Mouse (Mus musculus) heart, adult 2 months (tissue): Measurements from ENCODE around the gene Tuba3b. TPM values are rescaled to one million over a fixed set of nuclear protein-coding genes. Genes with fewer than 3 reads are reported as not detected.

ENCODE experiments used
- DNase-seq, 2 experiments: peaks; one replicate each; pipeline ENCODE4 v3.0.0; 2021
- H3K27ac ChIP-seq: fragments of 200-600 bp; 2 replicates; pipeline ENCODE4 v1.8.1; 2022
- H3K27me3 ChIP-seq: fragments of 200-500 bp; 2 replicates; pipeline ENCODE4 v1.6.1; 2012; ENCODE audit warnings: mild to moderate bottlenecking, low read length, inconsistent platforms, mixed read lengths; ENCODE audit not compliant: control insufficient read depth, insufficient read depth
- H3K36me3 ChIP-seq: fragments of 200-500 bp; 2 replicates; pipeline ENCODE4 v1.6.1; 2012; ENCODE audit warnings: low read length, inconsistent platforms; ENCODE audit not compliant: control insufficient read depth, insufficient read depth
- H3K4me1 ChIP-seq: fragments of 200-500 bp; 2 replicates; pipeline ENCODE4 v1.6.1; 2011; ENCODE audit warnings: low read length; ENCODE audit not compliant: control insufficient read depth, insufficient read depth
- H3K4me3 ChIP-seq: fragments of 200-600 bp; 2 replicates; pipeline ENCODE4 v1.8.1; 2022
- H3K79me2 ChIP-seq: fragments of 200-500 bp; replicated peaks from 2 replicates; pipeline ENCODE4 v1.6.1; 2012; ENCODE audit warnings: mild to moderate bottlenecking, inconsistent platforms, low read length, moderate library complexity, mixed read lengths; ENCODE audit not compliant: control insufficient read depth, insufficient read depth
- H3K9ac ChIP-seq: fragments of 200-500 bp; 2 replicates; pipeline ENCODE4 v1.6.1; 2012; ENCODE audit warnings: low read depth, mild to moderate bottlenecking, control low read depth, inconsistent platforms, low read length, mixed read lengths
- CTCF ChIP-seq: fragments of 200-600 bp; IDR thresholded peaks from 2 replicates; pipeline ENCODE4 v1.8.1; 2022; ENCODE audit warnings: antibody characterized with exemption, mild to moderate bottlenecking, moderate library complexity
- EP300 ChIP-seq: fragments of 200-500 bp; IDR thresholded peaks from 2 replicates; pipeline ENCODE4 v1.6.1; 2011; ENCODE audit warnings: low read depth, low read length, control low read depth; ENCODE audit not compliant: insufficient read depth
- POLR2A ChIP-seq: fragments of 200-500 bp; IDR thresholded peaks from 2 replicates; pipeline ENCODE4 v1.6.1; 2011; ENCODE audit warnings: mild to moderate bottlenecking, low read depth, low read length, control low read depth; ENCODE audit not compliant: insufficient read depth
- WGBS: fragments of 180-500 bp; shearing (Covaris S2); methylation state at CpG from one replicate; pipeline ENCODE4 v1.1.7; 2018; 5-methylcytosine and 5-hydroxymethylcytosine counted together
- intact Hi-C: fragments of 180-260 bp; cut with DNase I; formaldehyde crosslinking; loops from one replicate; pipeline ENCODE4 v1.15.1; 2025
- polyA plus RNA-seq: library from polyadenylated mRNA; depleted of rRNA; stranded (reverse); fragments of >200 nt; gene quantifications from 2 replicates; pipeline ENCODE4 v1.2.3, GENCODE M21; 2012
- total RNA-seq, 2 experiments: library from RNA; stranded (reverse); gene quantifications; 2 replicates each; pipeline ENCODE4 v1.2.3; 2021

Tuba3b gene
- total and polyA plus RNA-seq, 3 experiments: 0.20 to 0.68 (median 0.31) TPM

DNA sequence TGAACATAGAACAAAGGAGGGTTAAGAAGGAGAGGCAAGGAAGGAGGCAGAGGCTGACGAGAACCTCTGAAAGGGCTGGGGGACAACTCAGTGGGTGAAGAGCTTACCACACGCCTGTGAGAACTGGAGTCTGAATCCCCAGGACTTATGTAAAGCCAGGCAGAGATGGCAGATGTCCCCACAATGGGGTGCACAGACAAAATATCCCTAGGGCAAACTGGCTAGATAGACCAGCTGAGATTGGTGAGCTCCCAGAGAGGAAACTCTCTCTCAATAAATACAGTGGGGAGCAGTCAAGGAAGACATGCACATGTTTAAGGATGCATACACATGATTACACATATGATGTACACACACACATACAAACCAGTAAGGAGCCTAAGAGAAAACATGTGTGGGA is 11.4 kb upstream of the Tuba3b start:
- Histone ChIP-seq H3K27me3 (no peaks in the 10 kb centered on the region), H3K36me3 (no peaks in the 10 kb centered on the region), H3K4me1 (no peaks in the 10 kb centered on the region), H3K79me2 (no peaks in the 10 kb centered on the region), H3K27ac (no peak overlapping the region), H3K4me3 (no peak overlapping the region), H3K9ac (no peak overlapping the region)
- DNase-seq: no peak
- TF ChIP-seq CTCF (no peak), POLR2A (no peak), EP300 (no peak)
- 84% methylated on average over 2 of the region's 2 CpGs for WGBS
- intact Hi-C loops: no loop called here

- WGBS: 36% methylated on average over 4 of the region's 4 CpGs
- H3K36me3 ChIP-seq: no peaks in the 10 kb centered on the region
- DNase-seq: no peak
- H3K27ac ChIP-seq: no peak overlapping the region
- TF ChIP-seq POLR2A (no peak), CTCF (no peak), EP300 (no peak)
- no peak overlapping the region for H3K4me3 ChIP-seq
- no peaks in the 10 kb centered on the region for H3K27me3 ChIP-seq
- H3K9ac ChIP-seq: no peak overlapping the region
- H3K4me1 ChIP-seq: no peaks in the 10 kb centered on the region
- H3K79me2 ChIP-seq: no peaks in the 10 kb centered on the region
- intact Hi-C loops: no loop called here
Measured at GRCm38 (mm10) chr6:145604648-145605047, 10.9 kb upstream of the Tuba3b start.

GRCm38 (mm10) chr6:145605203-145605602 is 10.4 kb upstream of the Tuba3b start:
- Histone ChIP-seq H3K36me3 (no peaks in the 10 kb centered on the region), H3K9ac (no peak overlapping the region), H3K4me1 (no peaks in the 10 kb centered on the region), H3K79me2 (no peaks in the 10 kb centered on the region), H3K27me3 (no peaks in the 10 kb centered on the region), H3K27ac (no peak overlapping the region), H3K4me3 (no peak overlapping the region)
- intact Hi-C loops: no loop called here
- TF ChIP-seq CTCF (no peak), EP300 (no peak), POLR2A (no peak)
- no peak for DNase-seq
- WGBS: 53% methylated on average over 3 of the region's 3 CpGs

- H3K79me2 ChIP-seq: no peaks in the 10 kb centered on the region
- 75% methylated on average over 4 of the region's 4 CpGs for WGBS
- intact Hi-C loops: no loop called here
- no peaks in the 10 kb centered on the region for H3K36me3 ChIP-seq
- H3K27ac ChIP-seq: no peak overlapping the region
- H3K9ac ChIP-seq: no peak overlapping the region
- DNase-seq: no peak
- H3K4me3 ChIP-seq: no peak overlapping the region
- no peaks in the 10 kb centered on the region for H3K4me1 ChIP-seq
- TF ChIP-seq POLR2A (no peak), CTCF (no peak), EP300 (no peak)
- no peaks in the 10 kb centered on the region for H3K27me3 ChIP-seq
Measured at GRCm38 (mm10) chr6:145607746-145608145, 7.8 kb upstream of the Tuba3b start.

- H3K36me3 ChIP-seq: no peaks in the 10 kb centered on the region
- no peak for TF ChIP-seq CTCF
- TF ChIP-seq EP300: no peak
- no peak for TF ChIP-seq POLR2A
- no peak overlapping the region for H3K4me3 ChIP-seq
- no peaks in the 10 kb centered on the region for H3K79me2 ChIP-seq
- no peaks in the 10 kb centered on the region for H3K27me3 ChIP-seq
- WGBS: 82% methylated on average over 5 of the region's 5 CpGs
- no peak overlapping the region for H3K9ac ChIP-seq
- intact Hi-C loops: no loop called here
- no peaks in the 10 kb centered on the region for H3K4me1 ChIP-seq
- H3K27ac ChIP-seq: no peak overlapping the region
- DNase-seq: no peak
Measured at GRCm38 (mm10) chr6:145608693-145609092, 6.9 kb upstream of the Tuba3b start.

GRCm38 (mm10) chr6:145610901-145611300 is 4.7 kb upstream of the Tuba3b start:
- TF ChIP-seq CTCF (no peak), EP300 (no peak), POLR2A (no peak)
- no peaks in the 10 kb centered on the region for H3K36me3 ChIP-seq
- no peak for DNase-seq
- intact Hi-C loops: no loop called here
- H3K27ac ChIP-seq: no peak overlapping the region
- WGBS: 98% methylated on average over 5 of the region's 5 CpGs
- H3K27me3 ChIP-seq: no peaks in the 10 kb centered on the region
- no peaks in the 10 kb centered on the region for H3K4me1 ChIP-seq
- no peaks in the 10 kb centered on the region for H3K79me2 ChIP-seq
- no peak overlapping the region for H3K4me3 ChIP-seq
- no peak overlapping the region for H3K9ac ChIP-seq

- WGBS: 79% methylated on average over 3 of the region's 3 CpGs
- DNase-seq: no peak
- H3K9ac ChIP-seq: no peak overlapping the region
- intact Hi-C loops: no loop called here
- no peak overlapping the region for H3K4me3 ChIP-seq
- TF ChIP-seq EP300 (no peak), POLR2A (no peak), CTCF (no peak)
- H3K27me3 ChIP-seq: no peaks in the 10 kb centered on the region
- no peak overlapping the region for H3K27ac ChIP-seq
- H3K79me2 ChIP-seq: no peaks in the 10 kb centered on the region
- H3K4me1 ChIP-seq: no peaks in the 10 kb centered on the region
- no peaks in the 10 kb centered on the region for H3K36me3 ChIP-seq
Measured at GRCm38 (mm10) chr6:145612611-145613010, 2.9 kb upstream of the Tuba3b start.
